ENCODE assay signal across 8 mouse cellular contexts in the genomic region with DNA sequence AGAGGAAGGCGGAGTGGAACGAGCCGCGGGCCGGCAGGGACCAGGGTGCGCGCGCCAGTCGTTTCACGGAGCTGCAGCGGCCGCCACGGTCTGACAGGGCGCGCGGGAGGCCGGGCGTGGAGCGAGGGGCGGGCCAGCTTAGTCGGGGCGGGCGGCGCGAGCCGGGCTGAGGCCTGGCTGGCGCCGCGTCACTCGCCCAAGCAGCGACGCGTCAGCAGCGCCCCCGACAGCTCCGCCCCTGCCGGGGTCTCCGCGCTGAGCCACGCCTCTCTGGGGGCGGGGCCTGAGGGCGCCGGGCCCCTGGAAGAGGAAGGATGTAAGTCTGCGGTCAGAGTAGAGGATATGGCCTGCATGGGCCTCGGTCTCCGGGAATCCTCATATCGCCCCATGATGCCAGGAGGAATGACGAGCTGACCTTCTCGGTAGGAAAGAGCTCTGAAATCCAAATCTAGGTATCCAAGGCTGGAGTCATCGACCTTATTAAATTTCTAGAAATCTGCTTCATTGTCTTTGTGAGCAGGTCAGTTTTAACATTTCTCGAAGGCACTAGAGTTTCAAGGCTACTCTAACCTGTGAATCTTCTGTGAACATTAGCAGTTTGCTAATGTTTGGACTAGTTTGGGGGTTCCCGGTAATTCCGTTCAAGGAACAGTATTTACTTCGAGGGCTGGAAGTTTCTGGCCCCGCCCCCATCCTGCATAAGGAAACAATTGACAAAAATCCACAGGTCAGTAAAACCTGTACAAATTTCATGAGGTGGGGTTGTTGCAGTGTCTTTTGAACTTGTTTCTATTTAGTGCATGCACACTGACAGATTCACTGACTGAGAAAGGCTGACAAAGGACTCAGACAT. TPM values are rescaled to one million over a fixed set of nuclear protein-coding genes. Genes with fewer than 3 reads are reported as not detected.
DNase-seq lines count a peak whose midpoint lies in the region; ATAC-seq and TF ChIP-seq lines count a peak whose summit lies in the region.

A gene (minus strand): TSS at position 228 of the 853 bp plus-strand sequence.

- WGBS in heart, embryonic 10.5 days, result 5% methylated on average over 55 of the region's 55 CpGs
- 2% methylated on average over 55 of the region's 55 CpGs for WGBS in kidney, embryonic 15.5 days

- TF ChIP-seq POLR2A in bone marrow macrophage, adult 2 months (IDR thresholded peaks at IDR 0.05; ENCODE audit: borderline replicate concordance, low read depth, low read length), result no peak
- TF ChIP-seq POLR2A in embryonic fibroblast, embryonic 13.5 days (IDR thresholded peaks at IDR 0.05; ENCODE audit: low read depth, low read length), result peak; percentile 97

- H3K27ac ChIP-seq in bone marrow macrophage, adult 2 months (ENCODE audit: insufficient read depth, low read depth, low read length), result peak within 1 kb of the TSS; percentile 22
- H3K27ac ChIP-seq in embryonic fibroblast, embryonic 13.5 days (ENCODE audit: insufficient read depth, low read length), result peak within 1 kb of the TSS; percentile 42
- H3K27ac ChIP-seq in heart, embryonic 10.5 days, result peak within 1 kb of the TSS; percentile 88
- H3K27ac ChIP-seq in kidney, embryonic 15.5 days, result peak within 1 kb of the TSS; percentile 63

- ATAC-seq in kidney, embryonic 15.5 days (replicated peaks; ENCODE audit: low FRiP score), result peak; percentile 99
- ATAC-seq in monocyte, adult 5-6 weeks (replicated peaks; ENCODE audit: insufficient number of reproducible peaks, low FRiP score, low TSS enrichment, poor library complexity, severe bottlenecking), result peak; percentile 88

- H3K4me2 ChIP-seq in kidney, embryonic 15.5 days, result peak within 1 kb of the TSS; percentile 94

- H3K9ac ChIP-seq in kidney, embryonic 15.5 days, result peak within 1 kb of the TSS; percentile 75

- peaks cover 2% of the 10 kb centered on the region; the same call in 1 of the 2 replicates for H3K36me3 ChIP-seq in heart, embryonic 10.5 days
- peaks cover 1% of the 10 kb centered on the region for H3K36me3 ChIP-seq in kidney, embryonic 15.5 days

- H3K9me3 ChIP-seq in heart, embryonic 10.5 days, result no peaks in the 10 kb centered on the region
- H3K9me3 ChIP-seq in kidney, embryonic 15.5 days (replicated peaks), result no peaks in the 10 kb centered on the region

- peak within 1 kb of the TSS; percentile 85 for H3K4me3 ChIP-seq in bone marrow macrophage, adult 2 months (ENCODE audit: insufficient read depth, low read length)
- H3K4me3 ChIP-seq in embryonic fibroblast, embryonic 13.5 days (ENCODE audit: insufficient read depth, low read length), result peak within 1 kb of the TSS; percentile 79
- peak within 1 kb of the TSS; percentile 83 for H3K4me3 ChIP-seq in heart, embryonic 10.5 days
- peak within 1 kb of the TSS; percentile 87 for H3K4me3 ChIP-seq in kidney, embryonic 15.5 days (replicated peaks)

- no peaks in the 10 kb centered on the region for H3K27me3 ChIP-seq in heart, embryonic 10.5 days (ENCODE audit: insufficient read depth, poor library complexity, severe bottlenecking)
- H3K27me3 ChIP-seq in kidney, embryonic 15.5 days, result no peaks in the 10 kb centered on the region

- no peak for TF ChIP-seq CTCF in bone marrow macrophage, adult 2 months (IDR thresholded peaks at IDR 0.05; ENCODE audit: low read depth, low read length)
- no peak for TF ChIP-seq CTCF in embryonic fibroblast, embryonic 13.5 days (IDR thresholded peaks at IDR 0.05; ENCODE audit: borderline replicate concordance, insufficient read depth, low read length)

- H3K4me1 ChIP-seq in bone marrow macrophage, adult 2 months (ENCODE audit: control insufficient read depth, insufficient read depth, low read length), result peaks cover 8% of the 10 kb centered on the region
- H3K4me1 ChIP-seq in embryonic fibroblast, embryonic 13.5 days (ENCODE audit: control insufficient read depth, insufficient read depth, low read length), result peaks cover 6% of the 10 kb centered on the region; the same call in 1 of the 2 replicates
- H3K4me1 ChIP-seq in heart, embryonic 10.5 days, result peaks cover 9% of the 10 kb centered on the region; the same call in 1 of the 2 replicates
- peaks cover 3% of the 10 kb centered on the region; the same call in 1 of the 2 replicates for H3K4me1 ChIP-seq in kidney, embryonic 15.5 days

- DNase-seq in A20 (ENCODE audit: low read depth, low spot score) (peak; percentile 95), liver (peak; percentile 94)
- peak; percentile 96 for DNase-seq in heart, embryonic 10.5 days (ENCODE audit: low spot score)
- peak; percentile 88 to 91 for DNase-seq in spleen, postnatal 4 days (ENCODE audit: low spot score in 2 of 2)

RNA-seq across cellular contexts. Expression of the gene that starts here (rescaled TPM):
- 7.2 and 8.8 TPM in 2 replicates for polyA plus RNA-seq in bone marrow macrophage, adult 2 months (2012; ENCODE audit: insufficient read depth, insufficient read length, missing spikeins)
- polyA plus RNA-seq in embryonic fibroblast, embryonic 13.5 days (2011; ENCODE audit: insufficient read length, low read depth, missing spikeins), result 12.9 and 19.1 TPM in 2 replicates
- 26.1 and 27.5 TPM in 2 replicates for polyA plus RNA-seq in heart, embryonic 10.5 days (2016; fragmentation: Nextera tagmentation; extraction: Ambion mirVana)
- 31.8 and 39.3 TPM in 2 replicates for polyA plus RNA-seq in kidney, embryonic 15.5 days (2015; fragmentation: Nextera tagmentation; extraction: Ambion mirVana)
- 5.9 to 15.7 TPM (median 9.6 TPM) in 3 replicates for total RNA-seq in monocyte, adult 5-6 weeks (2017)

Comparison
In these comparisons a context has a peak if more than half of its experiments do, and no peak if none do; other contexts are left out.
1. Peak in every context shown above with its lines: DNase-seq, ATAC-seq, H3K4me3 ChIP-seq and H3K27ac ChIP-seq.
2. H3K27ac ChIP-seq: peak in every context shown above with its lines; median percentile 88 in heart, embryonic 10.5 days; 63 in kidney, embryonic 15.5 days; 42 in embryonic fibroblast, embryonic 13.5 days; 22 in bone marrow macrophage, adult 2 months.